Mouse (Mus musculus) limb, embryonic 14.5 days (tissue): ENCODE measurements around the gene Scpep1. TPM values are rescaled to one million over a fixed set of nuclear protein-coding genes. Genes with fewer than 3 reads are reported as not detected.

Experiments used
- ATAC-seq: fragments of 200-750 bp; cut with Nextera tagmentation; 2 replicates; pipeline ENCODE4 v1.8.0; 2017; ENCODE audit warnings: low read depth, moderate number of reproducible peaks, moderate TSS enrichment; ENCODE audit not compliant: low FRiP score
- DNase-seq: peaks from one replicate; pipeline ENCODE4 v3.0.0-alpha.2; 2015; ENCODE audit warnings: low spot score
- H3K27ac ChIP-seq: fragments of 300-500 bp; sonication (generic); replicated peaks from 2 replicates; pipeline ENCODE4 v1.5.1; 2014; ENCODE audit warnings: low read depth, mild to moderate bottlenecking, low read length, moderate library complexity, mixed read lengths
- H3K27me3 ChIP-seq: fragments of 300-500 bp; sonication (generic); 2 replicates; pipeline ENCODE4 v1.6.1; 2014; ENCODE audit warnings: low read length, mixed read lengths; ENCODE audit not compliant: control insufficient read depth, insufficient read depth
- H3K36me3 ChIP-seq: fragments of 300-500 bp; sonication (generic); 2 replicates; pipeline ENCODE4 v1.6.1; 2014; ENCODE audit warnings: mild to moderate bottlenecking, low read length, moderate library complexity, mixed read lengths; ENCODE audit not compliant: control insufficient read depth, insufficient read depth
- H3K4me1 ChIP-seq: fragments of 300-500 bp; sonication (generic); 2 replicates; pipeline ENCODE4 v1.6.1; 2014; ENCODE audit warnings: antibody characterized with exemption, low read length, mixed read lengths; ENCODE audit not compliant: control insufficient read depth, insufficient read depth
- H3K4me2 ChIP-seq: fragments of 300-500 bp; sonication (generic); replicated peaks from 2 replicates; pipeline ENCODE4 v1.6.1; 2014; ENCODE audit warnings: low read depth, mild to moderate bottlenecking, low read length, moderate library complexity; ENCODE audit not compliant: severe bottlenecking
- H3K4me3 ChIP-seq: fragments of 300-500 bp; sonication (generic); replicated peaks from 2 replicates; pipeline ENCODE4 v1.5.1; 2014; ENCODE audit warnings: low read length
- H3K9ac ChIP-seq: fragments of 300-500 bp; sonication (generic); 2 replicates; pipeline ENCODE4 v1.6.1; 2014; ENCODE audit warnings: mild to moderate bottlenecking, low read depth, low read length, moderate library complexity; ENCODE audit not compliant: severe bottlenecking
- H3K9me3 ChIP-seq: fragments of 300-500 bp; sonication (generic); 2 replicates; pipeline ENCODE4 v1.6.1; 2016; ENCODE audit warnings: low read length; ENCODE audit not compliant: control insufficient read depth
- POLR2A ChIP-seq: fragments of 200-500 bp; IDR thresholded peaks from 2 replicates; pipeline ENCODE4 v1.8.0; 2012; ENCODE audit warnings: inconsistent platforms, mild to moderate bottlenecking, moderate library complexity, borderline replicate concordance; ENCODE audit not compliant: insufficient read depth, insufficient read length; ENCODE audit errors: extremely low read depth
- WGBS: fragments of 180-500 bp; shearing (Covaris S2); extraction: QIAGEN DNeasy Blood & Tissue Kit; methylation state at CpG from one replicate; pipeline ENCODE4 v1.1.7; 2014; 5-methylcytosine and 5-hydroxymethylcytosine counted together
- polyA plus RNA-seq, 2 experiments: library from polyadenylated mRNA; depleted of rRNA in 1 of 2; stranded (reverse) in 1 of 2; unstranded in 1 of 2; fragments of >200 nt; fragmentation: Nextera tagmentation in 1 of 2; extraction: Ambion mirVana in 1 of 2; gene quantifications; 2 replicates each; pipeline versions ENCODE4 v1.2.1 to v1.2.3; 2012 to 2014

Gene Scpep1
- polyA plus RNA-seq, 2 experiments: 46.5 to 83.5 TPM

DNA sequence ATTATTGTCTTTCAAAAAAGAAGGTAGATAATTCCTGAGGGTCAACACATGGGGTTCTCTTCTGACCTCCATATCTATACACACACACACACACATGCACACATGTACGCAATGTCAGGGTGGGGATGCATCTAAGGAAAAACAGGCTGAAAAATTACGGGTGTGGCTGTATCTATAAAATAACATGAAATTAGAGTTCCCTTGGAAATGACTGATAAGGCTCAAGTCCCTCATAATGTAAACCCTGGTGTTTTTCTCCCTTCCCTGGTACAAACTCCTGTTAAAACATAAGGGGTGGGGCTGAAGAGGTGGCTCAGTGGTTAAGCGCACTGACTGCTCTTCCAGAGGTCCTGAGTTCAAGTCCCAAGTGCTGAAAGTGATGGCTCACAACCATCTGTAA is 1.7 kb downstream of the Scpep1 start:
- Histone ChIP-seq H3K36me3 (peaks cover 11% of the 10 kb centered on the region; the same call in 1 of the 2 replicates), H3K27ac (no peak overlapping the region), H3K9me3 (no peaks in the 10 kb centered on the region), H3K4me2 (no peak overlapping the region), H3K4me3 (no peak overlapping the region), H3K27me3 (no peaks in the 10 kb centered on the region), H3K4me1 (peaks cover 11% of the 10 kb centered on the region; the same call in 1 of the 2 replicates), H3K9ac (no peak overlapping the region)
- no peak for ATAC-seq
- WGBS: 95% methylated on average over 3 of the region's 3 CpGs
- no peak for TF ChIP-seq POLR2A
- no peak for DNase-seq

DNA sequence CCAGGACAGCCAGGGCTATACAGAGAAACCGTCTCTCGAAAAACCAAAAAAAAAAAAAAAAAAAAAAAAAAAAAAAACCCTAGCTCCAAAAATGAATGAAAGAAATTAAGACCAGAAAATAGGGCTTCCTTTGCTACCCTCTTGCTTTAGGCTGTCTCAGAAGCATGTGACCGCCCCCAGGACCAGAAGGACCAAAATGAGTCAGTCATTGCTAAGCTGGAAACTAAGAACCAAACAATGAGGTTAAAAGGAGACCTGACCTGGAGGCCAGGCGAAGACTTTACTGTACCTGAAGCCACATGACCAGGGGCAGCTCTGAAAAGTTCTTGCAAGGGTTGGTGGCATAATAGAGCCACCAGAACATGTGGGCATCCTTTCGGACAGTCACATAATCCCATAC is 3.1 kb downstream of the Scpep1 start:
- Histone ChIP-seq H3K4me1 (peaks cover 11% of the 10 kb centered on the region; the same call in 1 of the 2 replicates), H3K4me2 (no peak overlapping the region), H3K27ac (no peak overlapping the region), H3K9ac (no peak overlapping the region), H3K4me3 (no peak overlapping the region), H3K36me3 (peaks cover 11% of the 10 kb centered on the region), H3K9me3 (no peaks in the 10 kb centered on the region), H3K27me3 (no peaks in the 10 kb centered on the region)
- TF ChIP-seq POLR2A: no peak
- no peak for ATAC-seq
- 95% methylated on average over 5 of the region's 5 CpGs for WGBS
- no peak for DNase-seq

DNA sequence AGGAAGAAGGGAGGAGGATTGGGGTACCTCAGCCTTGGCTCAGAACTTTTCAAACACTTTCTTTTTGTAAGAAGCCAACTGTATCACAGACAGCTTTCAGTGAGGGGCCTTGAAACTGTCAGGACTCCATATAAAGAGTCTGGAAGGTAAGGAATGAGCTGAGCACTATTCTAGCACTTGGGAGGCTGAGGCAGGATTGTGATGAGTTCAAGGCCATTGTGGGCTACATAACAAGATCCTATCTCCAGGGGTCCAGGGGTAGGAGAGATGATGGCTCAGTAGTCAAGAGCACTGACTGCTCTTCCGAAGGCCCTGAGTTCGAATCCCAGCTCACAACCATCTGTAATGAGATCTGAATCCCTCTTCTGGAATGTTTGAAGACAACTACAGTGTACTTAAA is 3.7 kb downstream of the Scpep1 start:
- peaks cover 17% of the 10 kb centered on the region for H3K36me3 ChIP-seq
- H3K27ac ChIP-seq: no peak overlapping the region
- H3K4me2 ChIP-seq: no peak overlapping the region
- DNase-seq: no peak
- TF ChIP-seq POLR2A: no peak
- H3K9me3 ChIP-seq: no peaks in the 10 kb centered on the region
- 93% methylated on average over 2 of the region's 2 CpGs for WGBS
- H3K4me3 ChIP-seq: no peak overlapping the region
- H3K4me1 ChIP-seq: peaks cover 11% of the 10 kb centered on the region; the same call in 1 of the 2 replicates
- ATAC-seq: no peak
- H3K27me3 ChIP-seq: no peaks in the 10 kb centered on the region
- no peak overlapping the region for H3K9ac ChIP-seq

DNA sequence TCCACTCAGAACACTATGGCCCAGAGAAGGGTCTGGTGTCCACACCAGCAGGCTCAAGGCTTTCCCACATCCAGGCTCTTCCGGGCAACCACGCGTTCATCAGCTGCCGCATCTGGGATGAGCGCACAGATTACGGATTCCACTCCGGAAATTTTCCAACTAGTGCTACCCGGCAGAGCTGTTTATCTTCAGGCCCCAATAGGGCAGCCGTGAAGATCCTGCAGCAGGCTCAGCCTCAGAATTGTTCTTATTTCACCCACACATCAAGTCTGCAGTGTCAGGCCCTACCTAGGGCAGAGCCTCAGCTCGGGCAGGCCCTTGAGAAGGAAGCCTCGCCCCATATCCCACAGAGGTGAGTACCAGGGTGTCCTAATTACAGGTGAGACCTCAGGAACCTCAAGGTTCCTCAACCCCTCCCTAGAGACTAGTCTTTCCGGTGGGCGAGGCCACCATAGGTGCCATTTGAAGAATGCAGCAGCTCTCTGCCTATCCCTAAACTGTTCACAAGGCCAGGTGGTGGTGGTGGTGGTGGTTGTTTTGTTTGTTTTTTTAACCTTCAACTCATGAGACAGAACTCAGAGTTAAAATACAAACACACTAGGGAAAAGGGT is 4.5 kb downstream of the Scpep1 start:
- H3K27ac ChIP-seq: no peak overlapping the region
- ATAC-seq (no peak), DNase-seq (no peak)
- H3K4me1 ChIP-seq: peaks cover 11% of the 10 kb centered on the region; the same call in 1 of the 2 replicates
- 88% methylated on average over 13 of the region's 13 CpGs for WGBS
- peaks cover 23% of the 10 kb centered on the region for H3K36me3 ChIP-seq
- no peaks in the 10 kb centered on the region for H3K9me3 ChIP-seq
- no peaks in the 10 kb centered on the region for H3K27me3 ChIP-seq
- H3K9ac ChIP-seq: no peak overlapping the region
- no peak for TF ChIP-seq POLR2A
- no peak overlapping the region for H3K4me3 ChIP-seq
- no peak overlapping the region for H3K4me2 ChIP-seq

DNA sequence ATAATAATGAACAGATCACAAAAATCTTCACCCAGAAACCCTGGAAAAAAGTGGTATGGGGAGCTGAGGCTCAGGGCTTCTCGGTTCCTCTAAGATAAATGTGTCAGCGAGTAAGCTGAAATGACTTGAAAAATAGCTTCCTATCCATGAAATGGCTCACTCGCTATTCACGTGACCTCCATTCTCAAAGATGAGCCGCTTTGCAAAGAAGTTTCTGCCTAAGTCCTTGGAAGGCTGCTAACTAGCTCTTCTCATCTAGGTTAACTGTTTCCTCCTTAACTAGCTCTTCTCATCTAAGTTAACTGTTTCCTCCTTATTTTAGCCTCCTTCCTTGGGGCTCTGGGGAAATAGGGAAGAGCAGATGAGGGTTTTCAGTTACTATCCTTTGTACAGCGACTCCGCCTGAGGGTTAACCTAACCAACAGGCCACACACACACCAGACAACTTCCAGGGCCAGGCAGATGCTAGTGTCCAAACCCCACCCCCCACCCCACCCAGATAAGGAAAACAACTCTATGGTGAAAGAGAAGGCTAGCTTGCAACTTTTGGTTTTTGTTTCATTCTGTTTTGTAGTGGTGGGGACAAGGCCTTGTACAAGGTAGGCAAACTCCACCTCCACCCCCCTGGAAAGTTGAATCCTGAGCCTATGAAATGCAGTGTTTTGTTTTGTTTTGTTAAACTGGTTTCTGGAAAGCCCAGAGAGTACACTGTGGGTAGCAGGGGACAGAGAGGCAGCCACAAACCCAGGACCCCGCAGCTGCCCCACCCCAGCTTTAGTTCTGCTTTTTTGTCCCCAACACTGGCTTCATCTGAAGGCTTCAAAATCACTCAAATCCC is 5.2 kb downstream of the Scpep1 start:
- no peak overlapping the region for H3K27ac ChIP-seq
- no peak for TF ChIP-seq POLR2A
- 87% methylated on average over 8 of the region's 8 CpGs for WGBS
- ATAC-seq (no peak), DNase-seq (no peak)
- no peak overlapping the region for H3K4me3 ChIP-seq
- H3K4me2 ChIP-seq: no peak overlapping the region
- no peaks in the 10 kb centered on the region for H3K27me3 ChIP-seq
- peaks cover 28% of the 10 kb centered on the region for H3K36me3 ChIP-seq
- H3K4me1 ChIP-seq: peaks cover 7% of the 10 kb centered on the region; the same call in 1 of the 2 replicates
- H3K9ac ChIP-seq: no peak overlapping the region
- no peaks in the 10 kb centered on the region for H3K9me3 ChIP-seq
